8 mouse cellular contexts compared by ENCODE assay signal in the genomic region with DNA sequence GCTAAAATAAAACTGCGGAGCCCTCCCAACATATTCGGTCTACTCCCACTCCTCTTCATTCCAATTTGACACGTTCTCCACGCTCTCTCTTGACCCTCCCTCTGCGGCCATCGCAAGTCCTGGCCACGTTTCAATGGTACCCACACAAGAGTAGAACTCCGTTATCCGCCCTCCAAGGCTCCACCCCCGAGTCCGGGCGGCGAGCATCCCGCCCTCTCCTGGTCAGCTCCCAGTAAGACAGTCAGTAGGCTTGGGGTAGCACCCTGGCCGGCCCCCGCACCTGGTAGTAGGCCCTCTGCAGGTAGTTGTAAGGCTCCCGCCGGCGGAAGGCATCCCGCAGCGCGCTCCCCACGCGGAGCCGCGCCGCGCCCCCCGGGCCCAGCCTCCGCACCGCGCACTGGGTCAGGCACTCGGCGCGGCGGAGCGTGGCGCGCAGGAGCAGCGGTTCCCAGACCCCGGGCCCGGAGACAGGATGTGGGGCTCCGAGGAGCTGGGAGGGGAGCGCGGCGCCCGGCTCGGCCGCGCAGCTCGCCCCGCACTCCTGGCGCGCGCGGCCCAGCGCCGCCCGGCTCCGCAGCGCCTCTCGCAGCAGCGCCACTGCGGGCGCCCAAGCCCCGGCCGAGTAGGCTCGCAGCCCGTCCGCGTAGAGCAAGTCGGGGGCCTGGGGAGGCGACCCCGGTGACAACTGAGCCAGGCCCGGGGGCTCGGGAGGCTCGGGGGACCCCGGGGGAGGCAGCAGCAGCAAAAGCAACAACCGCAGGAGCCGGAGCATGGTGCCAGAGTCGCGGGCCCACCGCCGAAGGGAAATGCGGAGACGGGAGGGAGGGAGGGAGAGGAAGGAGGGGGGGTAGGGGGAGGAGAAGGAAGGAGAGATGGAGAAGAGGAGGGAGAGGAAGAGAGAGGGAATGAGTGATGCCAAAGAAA. TPM values are rescaled to one million over a fixed set of nuclear protein-coding genes. Genes with fewer than 3 reads are reported as not detected.
A peak's percentile ranks its signal among the peaks of the same experiment; 100 is the strongest.
DNase-seq lines count a peak whose midpoint lies in the region; ATAC-seq and TF ChIP-seq lines count a peak whose summit lies in the region.

A gene (minus strand): TSS at position 837 of the 924 bp plus-strand sequence.

- DNase-seq in embryonic facial prominence, embryonic 11.5 days (ENCODE audit: low spot score) = peak; percentile 93
- DNase-seq in heart, adult 2 months = peak; percentile 86 to 87
- peak; percentile 79 for DNase-seq in kidney, adult 2 months
- DNase-seq in limb, embryonic 14.5 days (ENCODE audit: low spot score) = peak; percentile 88
- peak; percentile 19 to 64 for DNase-seq in spleen, adult 2 months (ENCODE audit: low read depth in 1 of 2, low spot score in 2 of 2)

- peak within 1 kb of the TSS; percentile 79 for H3K4me2 ChIP-seq in embryonic facial prominence, embryonic 11.5 days (ENCODE audit: low read depth, low read length)
- peak within 1 kb of the TSS; percentile 68 for H3K4me2 ChIP-seq in limb, embryonic 14.5 days (replicated peaks; ENCODE audit: low read depth, low read length, severe bottlenecking)
- peak within 1 kb of the TSS; percentile 76 for H3K4me2 ChIP-seq in midbrain, embryonic 16.5 days (ENCODE audit: low read length)

- intact Hi-C loops in heart, adult 2 months (cut with DNase I) = loop anchor here (5.0 kb wide), 1 partner anchor 155 kb away; no protein-coding TSS in a partner anchor

- peaks cover 77% of the 10 kb centered on the region for H3K27me3 ChIP-seq in erythroblast, embryonic 14.5 days (ENCODE audit: control insufficient read depth)
- H3K27me3 ChIP-seq in embryonic facial prominence, embryonic 11.5 days (ENCODE audit: control insufficient read depth, insufficient read depth, low read length) = no peaks in the 10 kb centered on the region
- H3K27me3 ChIP-seq in heart, adult 2 months (ENCODE audit: control insufficient read depth, insufficient read depth, low read length) = no peaks in the 10 kb centered on the region
- no peaks in the 10 kb centered on the region for H3K27me3 ChIP-seq in kidney, adult 2 months (replicated peaks; ENCODE audit: control insufficient read depth, insufficient read depth, low read length)
- H3K27me3 ChIP-seq in limb, embryonic 14.5 days (ENCODE audit: control insufficient read depth, insufficient read depth, low read length) = no peaks in the 10 kb centered on the region
- H3K27me3 ChIP-seq in midbrain, embryonic 16.5 days (ENCODE audit: control insufficient read depth, insufficient read depth, low read depth, low read length) = no peaks in the 10 kb centered on the region
- H3K27me3 ChIP-seq in spleen, adult 2 months (ENCODE audit: control insufficient read depth, insufficient read depth, low read length) = peaks cover 12% of the 10 kb centered on the region

- no peak for ATAC-seq in erythroblast, adult 5-6 weeks (replicated peaks; ENCODE audit: low FRiP score, poor library complexity, severe bottlenecking)
- ATAC-seq in embryonic facial prominence, embryonic 11.5 days (replicated peaks; ENCODE audit: insufficient number of reproducible peaks, low FRiP score, low TSS enrichment, low read depth) = peak; percentile 78
- peak; percentile 89 for ATAC-seq in limb, embryonic 14.5 days (ENCODE audit: low FRiP score, low read depth)
- peak; percentile 91 for ATAC-seq in midbrain, embryonic 16.5 days

- peak within 1 kb of the TSS; percentile 95 for H3K27ac ChIP-seq in embryonic facial prominence, embryonic 11.5 days (replicated peaks; ENCODE audit: low read depth, low read length)
- peak within 1 kb of the TSS; percentile 76 for H3K27ac ChIP-seq in heart, adult 2 months
- no peak within 1 kb of the TSS for H3K27ac ChIP-seq in kidney, adult 2 months (ENCODE audit: insufficient read depth, low read depth, low read length)
- H3K27ac ChIP-seq in limb, embryonic 14.5 days (replicated peaks; ENCODE audit: low read depth, low read length) = peak within 1 kb of the TSS; percentile 99
- H3K27ac ChIP-seq in midbrain, embryonic 16.5 days (ENCODE audit: low read length) = peak within 1 kb of the TSS; percentile 99
- no peak within 1 kb of the TSS for H3K27ac ChIP-seq in spleen, adult 2 months (ENCODE audit: insufficient read depth, low read length)

- TF ChIP-seq POLR2A in heart, adult 2 months (IDR thresholded peaks at IDR 0.05; ENCODE audit: insufficient read depth, low read depth, low read length) = peak; percentile 16; the same call in 1 of the 2 replicates
- TF ChIP-seq POLR2A in kidney, adult 2 months (IDR thresholded peaks at IDR 0.05; ENCODE audit: low read depth, low read length) = no peak
- TF ChIP-seq POLR2A in limb, embryonic 14.5 days (IDR thresholded peaks at IDR 0.05; ENCODE audit: borderline replicate concordance, extremely low read depth, insufficient read depth, insufficient read length) = peak; percentile 82; the same call in 1 of the 2 replicates
- TF ChIP-seq POLR2A in spleen, adult 2 months (IDR thresholded peaks at IDR 0.05; ENCODE audit: low read depth, low read length) = no peak

- H3K36me3 ChIP-seq in erythroblast, embryonic 14.5 days (ENCODE audit: control insufficient read depth) = no peaks in the 10 kb centered on the region
- no peaks in the 10 kb centered on the region; the same call in none of the 2 replicates for H3K36me3 ChIP-seq in embryonic facial prominence, embryonic 11.5 days (replicated peaks; ENCODE audit: control insufficient read depth, insufficient read depth, low read depth, low read length)
- no peaks in the 10 kb centered on the region for H3K36me3 ChIP-seq in heart, adult 2 months (ENCODE audit: control insufficient read depth, insufficient read depth, low read length)
- no peaks in the 10 kb centered on the region for H3K36me3 ChIP-seq in kidney, adult 2 months (ENCODE audit: control insufficient read depth, insufficient read depth, low read length)
- peaks cover 39% of the 10 kb centered on the region for H3K36me3 ChIP-seq in limb, embryonic 14.5 days (ENCODE audit: control insufficient read depth, insufficient read depth, low read length)
- peaks cover 5% of the 10 kb centered on the region; the same call in 1 of the 2 replicates for H3K36me3 ChIP-seq in midbrain, embryonic 16.5 days (ENCODE audit: control insufficient read depth, insufficient read depth, low read length)
- H3K36me3 ChIP-seq in spleen, adult 2 months (ENCODE audit: control insufficient read depth, insufficient read depth, low read length) = no peaks in the 10 kb centered on the region

- H3K9me3 ChIP-seq in erythroblast, embryonic 14.5 days (ENCODE audit: control insufficient read depth, low read length) = no peaks in the 10 kb centered on the region; the same call in 1 of the 2 replicates
- H3K9me3 ChIP-seq in embryonic facial prominence, embryonic 11.5 days (replicated peaks; ENCODE audit: control insufficient read depth, low read length) = no peaks in the 10 kb centered on the region
- no peaks in the 10 kb centered on the region for H3K9me3 ChIP-seq in limb, embryonic 14.5 days (ENCODE audit: control insufficient read depth, low read length)
- H3K9me3 ChIP-seq in midbrain, embryonic 16.5 days (replicated peaks; ENCODE audit: control insufficient read depth, low read length, poor library complexity, severe bottlenecking) = no peaks in the 10 kb centered on the region

- H3K79me2 ChIP-seq in heart, adult 2 months (replicated peaks; ENCODE audit: control insufficient read depth, insufficient read depth, low read length) = no peaks in the 10 kb centered on the region

- H3K4me3 ChIP-seq in erythroblast, embryonic 14.5 days (replicated peaks) = peak within 1 kb of the TSS; percentile 38
- peak within 1 kb of the TSS; percentile 82 for H3K4me3 ChIP-seq in embryonic facial prominence, embryonic 11.5 days (ENCODE audit: low read depth, low read length)
- H3K4me3 ChIP-seq in heart, adult 2 months = peak within 1 kb of the TSS; percentile 44
- peak within 1 kb of the TSS; percentile 65 for H3K4me3 ChIP-seq in kidney, adult 2 months (ENCODE audit: insufficient read depth, low read depth, low read length)
- peak within 1 kb of the TSS; percentile 85 for H3K4me3 ChIP-seq in limb, embryonic 14.5 days (replicated peaks; ENCODE audit: low read length)
- peak within 1 kb of the TSS; percentile 72 for H3K4me3 ChIP-seq in midbrain, embryonic 16.5 days (ENCODE audit: low read depth, low read length)
- H3K4me3 ChIP-seq in spleen, adult 2 months (ENCODE audit: extremely low read depth, insufficient read depth, insufficient read length) = peak within 1 kb of the TSS; percentile 55; the same call in 1 of the 2 replicates

- TF ChIP-seq EP300 in heart, adult 2 months (IDR thresholded peaks at IDR 0.05; ENCODE audit: insufficient read depth, low read depth, low read length) = no peak

- TF ChIP-seq CTCF in heart, adult 2 months (IDR thresholded peaks at IDR 0.05) = peak; percentile 81
- TF ChIP-seq CTCF in kidney, adult 2 months (conservative IDR thresholded peaks at IDR 0.05; ENCODE audit: insufficient read depth, insufficient read length, low read depth, low read length) = peak; percentile 55
- TF ChIP-seq CTCF in spleen, adult 2 months (IDR thresholded peaks at IDR 0.05; ENCODE audit: extremely low read depth, insufficient read depth, insufficient read length, insufficient replicate concordance) = peak; percentile 55; the same call in 1 of the 2 replicates

- peaks cover 5% of the 10 kb centered on the region for H3K4me1 ChIP-seq in erythroblast, embryonic 14.5 days (ENCODE audit: control insufficient read depth)
- H3K4me1 ChIP-seq in embryonic facial prominence, embryonic 11.5 days (ENCODE audit: control insufficient read depth, insufficient read depth, low read length) = peaks cover 8% of the 10 kb centered on the region
- H3K4me1 ChIP-seq in heart, adult 2 months (ENCODE audit: control insufficient read depth, insufficient read depth, low read length) = peaks cover 3% of the 10 kb centered on the region
- H3K4me1 ChIP-seq in kidney, adult 2 months (ENCODE audit: control insufficient read depth, insufficient read depth, low read length) = no peaks in the 10 kb centered on the region
- H3K4me1 ChIP-seq in limb, embryonic 14.5 days (ENCODE audit: control insufficient read depth, insufficient read depth, low read length) = peaks cover 17% of the 10 kb centered on the region
- peaks cover 47% of the 10 kb centered on the region for H3K4me1 ChIP-seq in midbrain, embryonic 16.5 days (ENCODE audit: control insufficient read depth, insufficient read depth, low read length)
- H3K4me1 ChIP-seq in spleen, adult 2 months (ENCODE audit: control insufficient read depth, insufficient read depth, insufficient read length) = peaks cover 4% of the 10 kb centered on the region

- peak within 1 kb of the TSS; percentile 97 for H3K9ac ChIP-seq in embryonic facial prominence, embryonic 11.5 days (replicated peaks; ENCODE audit: low read length)
- H3K9ac ChIP-seq in heart, adult 2 months (ENCODE audit: low read depth, low read length) = peak within 1 kb of the TSS; percentile 54
- peak within 1 kb of the TSS; percentile 98 for H3K9ac ChIP-seq in limb, embryonic 14.5 days (ENCODE audit: low read depth, low read length, severe bottlenecking)
- peak within 1 kb of the TSS; percentile 96 for H3K9ac ChIP-seq in midbrain, embryonic 16.5 days (ENCODE audit: low read depth, low read length)

- WGBS in embryonic facial prominence, embryonic 11.5 days = under 1% methylated on average over 73 of the region's 86 CpGs
- under 1% methylated on average over 86 of the region's 86 CpGs for WGBS in heart, adult 2 months
- under 1% methylated on average over 86 of the region's 86 CpGs for WGBS in kidney, adult 2 months
- WGBS in limb, embryonic 14.5 days = 1% methylated on average over 59 of the region's 86 CpGs
- WGBS in midbrain, embryonic 16.5 days = under 1% methylated on average over 68 of the region's 86 CpGs
- WGBS in spleen, adult 2 months = 2% methylated on average over 73 of the region's 86 CpGs

RNA-seq across cellular contexts. Expression of the gene that starts here (rescaled TPM):
- 0.03 TPM in 1 of 2 replicates, not detected in the other for polyA plus RNA-seq in erythroblast, embryonic 14.5 days (2012)
- not detected in 2 replicates for total RNA-seq in erythroblast, adult 5-6 weeks (2015; ENCODE audit: low replicate concordance)
- 1.1 and 1.2 TPM in 2 replicates for total RNA-seq in erythroblast, adult 5-6 weeks (2017; ENCODE audit: low replicate concordance)
- 14.7 and 18.5 TPM in 2 replicates for polyA plus RNA-seq in embryonic facial prominence, embryonic 11.5 days (2014; fragmentation: Nextera tagmentation; extraction: Ambion mirVana)
- total RNA-seq in heart, adult 2 months (2021) = 10 to 100 TPM in 1 of 2 experiments, 1 to 10 TPM in 1; 6.9 to 10.6 TPM
- 15.5 and 16.2 TPM in 2 replicates for polyA plus RNA-seq in heart, adult 2 months (2012; rRNA removed)
- 15.8 and 19.1 TPM in 2 replicates for polyA plus RNA-seq in kidney, adult 2 months (2012; rRNA removed)
- polyA plus RNA-seq in limb, embryonic 14.5 days (2012; rRNA removed) = 339 and 401 TPM in 2 replicates
- polyA plus RNA-seq in limb, embryonic 14.5 days (2014; fragmentation: Nextera tagmentation; extraction: Ambion mirVana) = 57.5 and 67.6 TPM in 2 replicates
- polyA plus RNA-seq in midbrain, embryonic 16.5 days (2015; fragmentation: Nextera tagmentation; extraction: Ambion mirVana) = 13.4 and 15.4 TPM in 2 replicates
- polyA plus RNA-seq in spleen, adult 2 months (2012; rRNA removed) = 9.3 and 10.8 TPM in 2 replicates

Comparison
In these comparisons a context has a peak if more than half of its experiments do, and no peak if none do; other contexts are left out.
1. DNase-seq: peak in every context shown above with its lines; median percentile 93 in embryonic facial prominence, embryonic 11.5 days; 88 in limb, embryonic 14.5 days; 86 in heart, adult 2 months; 79 in kidney, adult 2 months; 42 in spleen, adult 2 months.
2. H3K27ac ChIP-seq: peak in embryonic facial prominence, embryonic 11.5 days (single experiment), heart, adult 2 months (single experiment), limb, embryonic 14.5 days (single experiment) and midbrain, embryonic 16.5 days (single experiment); none in kidney, adult 2 months (single experiment) and spleen, adult 2 months (single experiment).
3. POLR2A ChIP-seq: peak in heart, adult 2 months (single experiment) and limb, embryonic 14.5 days (single experiment); none in kidney, adult 2 months (single experiment) and spleen, adult 2 months (single experiment).
4. Peak in every context shown above with its lines, with median percentiles within 50 percentile points of each other: H3K4me3 ChIP-seq, H3K4me2 ChIP-seq, H3K9ac ChIP-seq and CTCF ChIP-seq.